Mouse (Mus musculus) telencephalon, adult 2 months (tissue): Measurements from ENCODE around the gene Myt1l.
A peak's percentile ranks its signal among the peaks of the same experiment; 100 is the strongest.

Experiments used
- DNase-seq: peaks from one replicate; pipeline ENCODE4 v3.0.0-alpha.2; 2011; ENCODE audit warnings: low read depth, low spot score

Gene Myt1l

DNA sequence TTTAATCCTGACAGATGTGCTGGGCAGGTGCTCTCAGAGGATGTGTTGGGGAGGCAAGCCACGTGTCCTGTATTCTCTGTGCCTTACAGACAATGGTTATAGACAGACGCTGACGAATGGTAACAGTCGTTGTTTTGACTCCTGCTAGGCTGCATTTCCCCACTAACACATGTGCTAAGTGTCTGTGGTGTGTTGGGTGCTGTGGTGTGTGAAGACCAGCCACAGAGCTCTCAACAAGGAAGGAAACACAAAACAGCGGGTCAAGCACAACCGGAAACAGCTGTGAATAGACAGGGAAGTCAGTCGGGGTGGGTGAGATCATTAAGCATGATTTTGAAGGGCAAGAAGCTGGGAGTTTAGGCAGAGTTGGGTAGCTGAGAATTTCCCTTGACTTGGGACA is 41.1 kb downstream of the Myt1l start:
- DNase-seq, result no peak

DNA sequence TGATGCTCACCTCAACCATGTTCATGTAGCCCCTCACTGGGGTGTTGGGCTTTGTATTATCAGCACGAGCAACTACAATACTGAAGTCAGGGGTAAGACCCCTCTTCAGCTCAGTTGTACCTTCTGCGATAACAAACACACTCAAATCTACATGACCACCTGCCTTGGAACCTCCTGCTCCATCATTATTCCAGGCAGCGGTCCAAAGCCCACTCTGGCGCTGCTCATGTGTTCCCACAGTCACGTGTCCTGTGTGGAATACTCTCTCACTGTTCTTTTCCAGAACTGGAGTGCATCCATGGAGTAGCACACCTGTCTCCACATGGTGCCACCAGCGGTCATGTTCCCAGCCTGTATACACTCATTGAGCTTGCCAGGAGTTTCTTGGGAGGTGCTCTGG is 42.2 kb downstream of the Myt1l start:
- no peak for DNase-seq

DNA sequence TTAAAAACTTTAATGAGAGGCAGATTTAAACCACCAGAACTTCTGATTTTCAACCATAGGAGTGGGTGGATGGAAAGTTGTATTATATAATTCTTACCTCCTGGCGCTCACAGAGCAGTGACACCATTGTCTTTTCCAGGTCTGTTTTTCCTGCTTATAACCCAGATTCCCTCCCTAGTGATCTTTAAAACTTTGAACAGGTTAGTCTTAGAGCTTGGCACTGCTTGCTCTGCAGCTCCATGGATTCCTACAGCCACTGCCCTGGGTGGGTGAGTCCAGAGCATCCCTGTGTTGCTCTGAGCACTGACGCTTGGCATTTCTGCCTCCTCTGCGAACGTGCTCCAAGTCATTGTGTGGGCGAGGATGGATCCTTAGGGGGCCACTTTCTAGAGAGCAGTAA is 43.4 kb downstream of the Myt1l start:
- peak; percentile 53 for DNase-seq

DNA sequence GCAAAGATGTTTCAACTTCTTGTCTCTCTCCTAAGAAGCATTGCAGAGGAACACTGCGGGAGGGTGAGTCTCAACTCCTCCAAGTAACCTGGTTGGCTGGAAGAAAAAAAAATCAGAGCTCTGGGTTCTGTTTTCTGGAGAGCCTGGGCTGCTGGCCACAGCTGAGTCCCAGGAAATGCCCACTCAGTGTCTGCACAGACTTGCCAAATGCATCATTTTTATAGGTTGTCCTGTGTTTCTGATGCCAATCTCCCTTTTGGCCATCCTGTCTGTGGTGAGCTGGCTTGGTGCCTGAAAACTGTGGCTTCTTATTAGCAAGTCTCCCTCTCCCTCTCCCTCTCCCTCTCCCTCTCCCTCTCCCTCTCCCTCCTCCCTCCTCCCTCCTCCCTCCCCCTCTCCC is 65.6 kb downstream of the Myt1l start:
- DNase-seq, result peak; percentile 58

DNA sequence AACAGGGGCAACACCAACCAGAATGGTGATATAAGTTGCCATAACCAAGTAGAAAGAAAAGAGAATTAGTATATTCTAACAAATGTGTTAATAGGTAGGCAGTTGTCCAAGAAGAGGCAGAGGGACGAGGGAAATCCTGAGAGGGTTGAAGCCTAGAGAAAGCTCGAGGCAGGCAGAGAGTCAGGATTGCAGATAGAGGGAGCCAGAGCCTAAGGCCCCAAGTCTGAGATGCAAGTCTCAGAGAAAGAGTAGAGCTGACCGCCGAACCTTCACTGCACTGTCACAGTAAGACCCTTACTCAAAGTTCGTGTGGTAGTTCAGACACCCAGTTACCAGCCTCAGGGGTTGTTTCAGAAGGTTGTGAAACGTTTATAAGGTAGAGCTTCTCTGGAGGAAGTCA is 71.7 kb downstream of the Myt1l start:
- peak; percentile 17 for DNase-seq

DNA sequence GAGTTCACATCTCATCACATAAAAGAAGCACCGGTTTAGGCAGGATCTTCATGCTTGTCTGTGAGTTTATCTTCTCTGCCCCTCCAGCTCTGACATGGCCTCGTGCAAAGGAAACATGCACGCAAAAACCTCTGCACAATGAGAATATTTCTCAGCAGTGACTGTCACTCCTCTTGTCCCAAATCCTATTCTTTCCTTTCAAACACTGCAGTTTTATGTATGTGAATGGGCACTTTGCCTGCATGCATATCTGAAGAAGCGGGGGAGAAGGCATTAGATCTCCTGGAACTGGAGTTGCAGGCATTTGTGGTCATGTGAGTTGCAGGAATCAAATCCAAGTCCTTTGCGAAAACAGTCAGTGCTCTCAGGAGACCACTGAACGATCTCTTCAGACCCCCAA is 73.0 kb downstream of the Myt1l start:
- peak; percentile 33 for DNase-seq

DNA sequence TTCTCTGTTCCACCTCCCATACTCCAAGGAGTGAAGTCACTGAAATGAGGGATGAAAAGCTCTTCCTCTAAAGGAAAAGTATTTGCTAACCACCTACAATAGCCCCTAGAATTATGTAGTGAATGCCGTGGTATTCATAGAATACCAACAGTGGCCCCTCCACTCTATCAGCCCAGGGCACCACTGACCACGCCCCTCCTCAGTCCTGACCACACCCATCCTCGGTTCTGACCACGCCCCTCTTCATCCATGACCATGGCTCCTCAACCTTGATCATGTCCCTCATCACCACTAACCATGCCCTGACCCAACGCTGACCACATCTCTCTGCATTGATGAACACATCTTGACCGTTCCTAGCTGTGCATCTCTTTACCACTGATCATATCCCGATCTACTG is 76.5 kb downstream of the Myt1l start:
- no peak for DNase-seq

DNA sequence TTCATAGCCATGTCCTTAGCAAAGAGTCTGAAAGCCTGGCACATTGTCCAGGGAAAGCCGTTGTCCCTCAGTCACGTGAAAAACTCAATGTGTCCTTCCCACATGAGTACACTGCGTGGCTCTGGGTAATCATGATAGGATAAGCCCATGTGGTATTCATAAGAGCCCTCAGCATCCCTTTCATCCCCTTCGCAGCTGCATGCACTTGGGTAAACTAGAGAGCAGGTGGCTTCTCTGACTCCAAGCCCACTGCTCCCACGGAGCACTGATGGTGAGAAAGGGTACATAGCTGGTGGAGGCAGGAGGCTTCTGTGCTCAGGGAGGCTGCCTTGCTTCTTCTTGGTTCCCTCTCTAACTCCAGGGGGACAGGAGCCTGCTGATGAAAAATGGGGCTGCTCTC is 76.9 kb downstream of the Myt1l start:
- DNase-seq, result peak; percentile 19

DNA sequence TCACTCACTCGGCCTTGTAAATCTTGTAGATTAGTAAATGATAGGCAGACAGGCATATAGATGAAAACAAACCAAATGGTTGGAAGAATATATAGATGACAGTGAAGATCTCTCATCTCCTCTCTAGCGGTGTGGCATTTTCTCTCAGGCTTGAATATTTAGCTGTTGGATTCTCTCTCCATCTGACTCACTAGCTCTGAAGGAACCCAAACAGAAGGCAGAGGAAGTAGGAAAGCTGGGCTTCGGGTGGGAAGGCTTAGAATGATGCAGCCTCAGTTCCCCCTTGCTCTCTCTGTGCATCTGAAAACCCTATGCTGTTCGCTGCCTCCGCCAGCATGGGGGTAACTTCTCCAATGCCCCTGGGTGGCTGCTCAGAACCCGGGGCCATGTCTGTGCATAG is 78.0 kb downstream of the Myt1l start:
- DNase-seq, result peak; percentile 60

DNA sequence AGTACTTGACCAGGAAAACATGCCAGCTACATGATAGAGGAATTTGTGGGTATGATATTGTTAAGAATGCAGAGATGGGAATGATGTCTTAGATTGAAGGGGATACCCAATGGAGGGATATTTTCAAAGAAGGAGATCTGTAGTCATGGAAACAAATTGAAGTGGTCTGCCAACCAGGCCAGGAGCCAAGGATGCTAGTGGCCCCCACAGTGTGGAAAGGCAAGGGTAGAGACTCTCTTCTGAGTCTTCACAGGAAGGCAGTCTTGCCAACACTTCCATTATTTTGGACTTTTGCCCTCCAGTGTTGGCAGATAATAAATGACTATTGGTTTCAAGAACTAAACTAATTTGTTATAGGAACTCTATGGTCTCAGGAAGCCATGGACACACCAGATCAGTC is 89.6 kb downstream of the Myt1l start:
- no peak for DNase-seq

DNA sequence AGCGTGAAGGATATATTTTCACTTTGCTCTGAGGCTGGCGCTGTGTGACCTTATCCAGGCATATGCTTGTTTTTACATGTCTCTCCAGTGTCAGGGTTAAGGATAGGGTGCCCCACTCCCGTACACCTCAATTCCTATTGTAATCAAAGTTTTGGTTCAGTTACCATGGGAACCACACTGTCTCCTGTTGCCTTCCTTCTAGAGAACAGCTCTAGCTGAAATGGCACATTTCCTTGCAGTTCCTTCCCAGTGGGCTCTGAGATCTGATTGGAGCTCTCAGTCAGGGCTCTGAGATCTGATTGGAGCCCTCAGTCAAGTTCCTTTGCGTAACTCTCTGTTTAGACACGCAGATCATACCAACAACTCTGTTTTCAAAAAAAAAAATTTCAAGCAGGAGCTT is 93.3 kb downstream of the Myt1l start:
- no peak for DNase-seq

DNA sequence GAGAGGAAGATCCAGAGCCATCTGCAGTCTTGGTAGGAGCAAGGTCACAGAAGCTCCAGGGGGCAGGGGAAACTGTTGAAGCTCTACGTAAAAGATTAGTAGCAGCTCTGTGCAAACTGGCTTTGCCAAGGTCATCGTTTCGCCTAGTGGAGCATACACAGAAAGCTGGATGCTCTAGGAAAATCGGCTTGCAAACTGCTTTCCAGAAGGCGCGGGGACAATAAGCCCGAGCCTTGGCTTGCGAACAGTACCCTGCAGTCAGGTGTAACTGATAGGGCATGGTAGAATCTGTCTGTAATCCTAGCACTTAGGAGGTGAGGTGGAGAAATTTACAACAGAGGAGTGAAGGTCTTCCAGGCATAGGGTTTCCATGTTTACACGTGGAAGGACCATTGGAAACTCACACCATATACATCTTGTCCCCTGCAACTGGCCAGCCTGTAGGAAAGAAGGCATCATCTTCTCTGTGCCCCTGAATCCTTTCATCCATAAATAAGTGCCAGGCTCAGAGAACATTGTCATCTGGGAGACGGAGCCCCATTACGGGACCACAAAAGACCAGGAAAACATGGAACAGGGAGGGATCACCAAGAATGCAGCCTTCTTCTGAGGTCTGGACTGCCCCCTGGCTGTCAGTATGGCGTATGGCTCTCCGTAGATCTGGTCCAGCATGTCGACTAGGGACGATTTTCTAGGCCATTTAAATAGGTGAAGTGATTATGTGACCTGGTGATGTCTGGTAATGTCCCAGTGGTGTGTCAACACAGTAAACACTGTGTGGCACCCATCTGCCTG is 100.0 kb downstream of the Myt1l start:
- no peak for DNase-seq

DNA sequence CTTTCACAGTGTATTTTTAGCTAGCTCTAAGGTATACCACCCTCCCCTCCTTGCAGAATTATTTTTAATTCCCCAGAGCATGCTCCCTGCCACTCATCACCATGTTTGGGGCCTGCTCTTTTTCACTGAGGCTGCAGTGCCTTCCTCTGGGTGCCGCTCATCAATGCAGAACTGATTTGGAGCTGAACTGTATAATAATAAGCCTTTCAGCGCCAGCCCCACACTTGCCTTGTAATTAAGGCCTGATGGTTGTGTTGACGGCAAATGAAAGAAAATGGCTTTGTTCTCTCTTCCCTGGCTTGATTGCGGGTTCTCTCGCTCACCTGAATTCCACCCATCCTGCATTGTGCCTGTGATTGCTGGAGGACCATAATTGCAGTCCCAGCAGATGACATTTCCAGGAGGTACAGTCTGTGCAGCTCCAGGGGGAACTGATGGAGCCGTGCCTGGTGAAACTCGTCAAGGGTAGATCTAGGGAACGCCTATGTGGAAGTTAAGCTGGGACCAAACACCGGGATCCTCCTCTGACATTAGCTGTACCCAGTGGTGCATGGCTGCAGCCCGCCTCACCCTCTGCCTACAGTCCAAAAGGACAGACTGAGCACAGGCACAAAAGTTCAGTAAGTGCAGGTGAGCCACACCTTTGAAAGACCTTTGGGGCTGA is 101.8 kb downstream of the Myt1l start:
- peak; percentile 80 for DNase-seq

DNA sequence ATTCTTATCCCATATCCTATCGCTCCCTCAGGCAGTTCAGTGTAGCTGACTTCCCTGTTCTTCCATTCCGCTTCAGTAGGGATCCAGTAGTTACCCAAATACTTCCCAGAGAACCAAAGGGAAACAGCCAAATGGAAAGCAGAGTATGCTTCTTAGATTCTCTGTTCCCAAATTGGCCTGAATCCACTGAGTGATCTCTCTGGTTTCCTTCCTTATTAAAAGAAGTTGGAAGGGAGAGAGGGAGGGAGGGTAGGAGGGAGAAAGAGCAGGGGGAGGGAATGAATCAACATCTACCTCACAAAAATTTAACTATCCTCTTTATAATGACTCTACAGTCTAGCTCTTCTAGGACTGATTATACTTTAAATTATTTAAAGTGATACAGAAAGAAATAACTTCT is 106.3 kb downstream of the Myt1l start:
- DNase-seq, result no peak

DNA sequence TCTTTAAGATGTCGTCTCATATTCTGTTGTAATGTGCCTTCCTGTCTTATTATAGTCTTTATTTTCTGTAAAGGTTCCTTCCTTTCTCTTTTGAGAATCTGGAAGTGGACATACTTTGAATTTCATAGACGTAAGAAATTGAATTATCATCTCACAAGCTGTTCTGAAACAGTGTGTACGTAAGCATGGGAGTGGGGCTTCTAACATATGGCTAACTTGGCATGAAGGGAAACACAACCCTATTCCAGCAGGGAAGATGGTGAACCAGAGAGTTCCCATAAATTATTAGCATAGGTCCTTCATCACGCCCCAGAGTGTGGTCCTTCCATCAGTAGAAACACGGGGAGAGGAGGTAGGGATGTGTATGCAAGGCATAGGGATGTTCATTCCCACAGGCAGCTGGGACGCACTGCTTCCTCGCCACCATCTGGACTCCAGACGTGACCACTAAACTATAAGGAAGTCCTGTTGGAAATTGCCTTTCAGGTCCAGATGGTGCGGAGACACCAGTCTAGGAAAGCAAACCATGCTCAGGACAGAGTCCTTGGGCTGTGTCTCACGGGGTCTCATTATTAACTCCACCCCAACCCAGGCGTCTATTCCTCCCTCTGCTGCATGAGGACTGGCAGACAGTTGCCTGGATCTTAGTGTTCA is 111.5 kb downstream of the Myt1l start:
- no peak for DNase-seq

DNA sequence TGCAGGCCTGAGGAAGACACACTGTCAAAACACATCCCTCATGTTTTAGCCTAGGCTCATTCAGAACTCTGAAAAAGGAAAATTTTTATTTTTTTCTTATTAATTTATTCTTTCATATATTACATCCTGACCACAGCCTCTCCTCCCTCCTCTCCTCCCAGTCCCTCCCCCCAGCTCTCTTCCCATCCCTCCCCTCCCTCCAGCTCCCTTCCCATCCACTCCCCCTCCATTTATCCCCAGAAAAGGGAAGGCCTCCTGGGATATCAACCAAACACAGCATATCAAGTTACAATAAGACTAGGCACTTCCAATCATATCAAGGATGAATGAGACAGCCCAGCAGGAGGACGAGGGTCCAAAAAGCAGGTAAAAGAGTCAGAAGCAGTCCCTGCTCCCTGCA is 112.0 kb downstream of the Myt1l start:
- DNase-seq, result no peak

DNA sequence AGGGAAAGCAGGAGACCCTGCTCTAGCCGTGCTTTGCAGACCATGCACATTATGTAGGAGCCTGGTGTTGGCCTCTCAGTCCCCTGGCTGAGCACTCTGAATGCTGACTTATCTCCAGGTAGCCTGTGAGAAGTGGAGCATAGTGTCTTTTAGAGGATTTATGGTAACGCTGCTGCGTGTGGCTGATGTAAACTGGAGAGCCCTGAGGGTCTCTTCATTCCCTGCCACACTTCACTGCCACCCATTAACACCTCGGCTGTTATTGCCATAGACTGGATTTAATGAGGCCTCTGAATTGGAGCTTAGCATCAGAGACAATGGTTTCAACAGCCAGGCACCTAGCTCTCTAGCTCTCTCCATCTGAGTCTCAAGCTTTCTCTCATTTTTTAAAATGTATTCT is 114.7 kb downstream of the Myt1l start:
- DNase-seq, result no peak

DNA sequence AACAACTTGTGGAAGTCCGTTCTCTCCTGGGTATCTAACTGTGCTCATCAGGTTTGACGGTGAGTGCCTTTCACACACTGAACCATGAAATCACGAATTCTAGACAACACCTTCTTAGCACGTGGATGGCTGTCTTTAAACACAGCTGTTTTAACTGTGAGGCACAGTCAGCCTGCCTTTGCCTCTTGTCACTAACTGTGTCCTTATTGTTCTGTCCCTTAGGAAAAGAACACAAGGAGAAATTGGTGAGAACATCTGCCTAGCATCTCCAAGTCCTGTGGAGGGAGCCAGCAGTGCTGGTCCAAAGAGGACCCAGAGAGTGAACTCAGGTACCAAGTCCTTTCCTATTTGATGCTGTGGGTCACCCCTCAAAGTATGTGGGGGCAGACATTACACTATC is 115.9 kb downstream of the Myt1l start:
- no peak for DNase-seq

DNA sequence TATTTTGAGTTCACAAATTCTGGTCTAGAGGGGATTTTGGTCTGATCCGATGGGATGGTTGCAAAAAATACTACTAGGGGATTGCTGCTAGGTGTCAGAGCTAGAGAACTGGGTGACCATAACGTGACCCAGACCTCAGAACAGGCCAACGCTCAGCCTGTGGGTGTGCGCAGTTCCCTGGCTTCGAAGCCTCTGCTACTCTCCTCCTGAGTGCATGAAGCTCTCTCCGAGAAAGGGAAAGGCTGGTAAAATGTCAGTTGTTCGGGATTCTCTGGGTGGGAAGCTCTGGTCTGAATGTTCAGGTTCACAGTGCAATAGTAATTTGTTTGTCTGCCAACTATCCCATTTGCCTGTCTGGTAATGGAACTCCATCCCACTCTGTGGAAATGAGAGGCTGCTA is 116.5 kb downstream of the Myt1l start:
- no peak for DNase-seq

DNA sequence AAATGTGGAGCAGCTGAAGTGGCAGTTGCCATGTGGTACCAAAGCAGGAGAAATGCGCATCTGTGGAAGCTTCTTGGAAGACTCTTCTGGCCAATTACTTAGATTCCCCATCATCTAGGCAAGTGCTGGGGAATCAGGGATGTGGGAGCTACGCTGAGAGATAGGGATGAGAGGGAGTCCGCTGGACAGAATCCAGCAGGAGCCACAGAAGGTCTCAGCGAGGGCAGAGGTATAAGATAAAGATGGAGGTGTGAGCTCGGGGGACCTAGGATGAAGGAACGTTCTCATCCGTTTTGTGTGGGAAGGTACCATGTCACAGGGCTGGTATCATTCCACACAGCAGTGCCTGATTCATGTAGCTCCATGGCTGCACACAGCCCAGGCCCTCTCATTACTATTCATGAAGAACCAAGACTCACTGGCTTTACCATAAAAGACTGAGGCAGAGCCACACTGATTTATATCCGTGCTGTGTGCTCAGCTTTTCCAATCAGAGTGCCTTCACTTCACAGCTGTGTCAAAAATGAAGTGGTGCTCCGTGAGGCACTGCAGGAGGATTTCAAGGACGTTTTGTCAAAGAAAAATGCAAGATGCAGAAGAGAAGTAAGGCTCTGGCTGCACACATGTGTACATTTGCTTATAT is 121.4 kb downstream of the Myt1l start:
- DNase-seq, result no peak

DNA sequence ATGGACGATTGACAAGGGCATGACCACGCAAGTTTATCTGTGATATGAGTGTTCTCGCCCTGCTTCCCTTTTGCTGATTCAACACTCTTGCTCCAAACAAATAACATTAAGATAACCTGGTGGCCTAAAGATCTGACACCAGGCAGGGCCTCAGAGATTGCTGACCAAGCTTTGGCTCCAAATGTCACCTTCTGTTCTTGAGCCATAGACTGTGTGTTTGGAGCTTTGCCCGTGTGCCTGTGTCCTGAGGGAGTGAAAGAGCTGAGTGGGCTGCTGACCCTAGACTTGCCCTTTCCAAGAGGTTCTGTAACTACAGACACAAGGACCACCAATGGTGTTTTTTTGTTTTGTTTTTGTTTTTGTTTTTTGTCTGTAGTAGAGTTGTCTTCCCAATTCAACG is 124.3 kb downstream of the Myt1l start:
- DNase-seq, result no peak

DNA sequence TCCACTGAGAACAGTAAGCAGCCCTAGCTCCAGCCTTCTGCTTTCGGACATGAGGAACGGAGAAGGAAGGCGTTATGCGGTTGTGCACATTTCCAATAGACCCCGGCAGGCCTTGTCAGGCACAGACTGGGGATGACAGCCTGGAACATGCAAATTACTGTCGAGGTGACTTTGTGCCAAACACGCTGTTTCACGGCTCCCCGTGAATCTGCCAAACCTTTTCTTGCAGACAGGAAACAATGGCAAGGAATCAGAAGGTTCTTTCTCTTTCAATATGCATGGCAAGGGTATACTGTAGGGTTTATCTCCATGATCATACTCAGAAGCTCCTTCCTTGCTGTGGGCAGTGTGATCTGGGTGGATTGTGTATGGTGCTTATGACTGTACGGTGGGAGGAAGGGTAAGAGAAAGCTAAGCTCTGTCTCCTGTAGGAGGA is 127.0 kb downstream of the Myt1l start:
- no peak for DNase-seq
